Mouse (Mus musculus) lung, postnatal 36 days (tissue): ENCODE data around the gene Lin52.

Experiments used
- DNase-seq: peaks from one replicate; pipeline ENCODE4 v3.0.0; 2022; ENCODE audit warnings: mixed read lengths

Lin52 gene

DNA sequence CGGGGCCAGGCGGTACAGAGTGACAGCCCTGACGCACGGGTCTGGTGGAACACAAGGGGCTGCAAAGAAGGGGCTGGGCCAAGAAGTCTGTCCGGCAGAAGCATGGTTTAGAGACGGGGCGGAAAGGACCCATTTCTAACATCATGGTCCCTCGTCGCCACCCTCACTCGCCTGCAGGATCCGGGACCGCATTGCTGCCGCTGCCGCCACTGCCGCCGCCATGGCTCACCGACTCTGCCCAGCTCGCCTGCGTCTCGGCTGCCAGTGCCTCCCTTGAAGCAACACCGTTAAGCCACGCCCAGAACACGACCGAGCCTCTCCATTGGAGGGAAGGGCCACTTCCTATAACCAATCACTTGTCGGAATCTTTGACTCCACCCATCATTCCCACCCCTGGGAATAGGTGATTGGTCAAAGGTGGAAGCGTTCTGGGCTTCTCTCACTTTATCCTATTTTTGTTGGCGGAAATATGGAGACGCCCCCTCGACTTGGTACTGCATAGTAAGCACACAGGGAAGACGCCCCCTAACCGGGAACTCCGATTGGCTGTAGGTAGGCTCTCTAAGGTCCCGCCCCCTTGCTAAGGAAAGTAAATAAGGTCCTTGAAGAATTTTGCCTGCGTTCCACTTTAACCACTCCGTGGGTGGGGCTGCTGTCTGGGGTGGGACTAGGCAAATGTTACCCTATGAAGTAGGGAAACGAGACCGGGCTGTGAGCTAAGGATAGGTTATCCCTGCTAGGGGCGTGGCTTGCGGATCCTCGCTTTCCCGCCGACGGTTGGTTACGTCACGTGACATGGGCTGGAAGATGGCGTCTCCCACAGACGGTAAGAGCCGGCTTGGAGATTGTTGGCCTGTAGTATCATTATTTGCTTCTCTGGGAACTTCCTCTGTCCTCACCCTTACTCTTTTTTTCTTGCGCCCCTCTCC lies at the start of gene Lin52, which contains the start of gene Aldh6a1:
Lin52 (plus strand) TSS at position 705 of the 929 bp plus-strand sequence.
Aldh6a1 (minus strand) TSS at position 287 of the 929 bp plus-strand sequence.
- peak; percentile 100 for DNase-seq

DNA sequence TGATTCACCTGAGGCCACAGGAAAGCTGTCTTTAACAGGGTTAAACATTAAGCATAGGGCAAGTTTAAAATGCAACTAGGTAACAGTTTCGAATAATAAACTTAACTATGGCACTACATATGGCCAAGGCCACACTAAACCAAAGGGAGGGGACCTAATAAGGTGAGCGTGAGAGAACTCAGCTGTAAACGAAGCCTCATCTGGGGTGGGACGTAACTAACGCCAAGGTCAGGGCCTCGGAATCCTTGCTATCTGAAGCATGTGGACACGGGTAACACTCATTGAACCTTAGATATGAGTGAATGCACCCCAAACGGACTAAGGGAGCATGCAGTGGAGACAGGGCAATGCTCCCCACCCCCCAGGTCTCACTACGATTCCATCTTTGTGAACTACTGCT lies 48.3 kb upstream of the Lin52 start:
- no peak for DNase-seq

DNA sequence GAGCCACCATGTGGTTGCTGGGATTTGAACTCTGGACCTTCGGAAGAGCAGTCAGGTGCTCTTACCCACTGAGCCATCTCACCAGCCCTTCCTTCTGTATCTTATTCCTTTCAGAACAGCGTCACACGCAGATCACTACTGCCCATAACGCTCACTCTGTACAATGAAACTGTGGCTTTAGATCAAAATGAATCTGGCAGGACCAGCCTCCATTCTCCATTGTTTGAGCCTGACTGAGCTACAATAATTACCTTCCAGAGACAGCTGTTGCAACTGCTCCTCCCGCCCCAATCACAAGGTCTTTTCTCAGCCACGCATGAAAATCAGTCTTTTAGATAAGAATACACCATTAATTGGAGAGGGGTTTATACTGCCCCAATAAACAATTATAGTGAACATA lies 46.7 kb upstream of the Lin52 start:
- no peak for DNase-seq

DNA sequence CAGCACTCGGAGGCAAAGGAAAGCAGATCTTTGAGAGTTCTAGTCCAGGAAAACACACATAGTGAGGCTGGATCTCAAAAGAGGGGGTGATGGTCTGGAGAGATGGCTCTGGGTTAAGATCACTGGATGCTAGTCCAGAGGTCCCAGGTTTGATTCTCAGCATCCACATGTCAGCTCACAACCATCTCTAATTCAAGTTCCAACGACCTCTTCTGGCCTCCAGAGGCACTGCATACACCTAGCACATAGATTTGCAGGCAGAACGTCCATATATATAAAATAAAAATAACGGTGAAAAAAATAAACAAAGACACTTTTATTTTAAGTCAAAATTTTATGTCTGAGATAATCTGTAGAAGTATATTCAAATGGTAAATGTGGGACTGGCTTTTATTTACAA lies 44.0 kb upstream of the Lin52 start:
- DNase-seq, result no peak

DNA sequence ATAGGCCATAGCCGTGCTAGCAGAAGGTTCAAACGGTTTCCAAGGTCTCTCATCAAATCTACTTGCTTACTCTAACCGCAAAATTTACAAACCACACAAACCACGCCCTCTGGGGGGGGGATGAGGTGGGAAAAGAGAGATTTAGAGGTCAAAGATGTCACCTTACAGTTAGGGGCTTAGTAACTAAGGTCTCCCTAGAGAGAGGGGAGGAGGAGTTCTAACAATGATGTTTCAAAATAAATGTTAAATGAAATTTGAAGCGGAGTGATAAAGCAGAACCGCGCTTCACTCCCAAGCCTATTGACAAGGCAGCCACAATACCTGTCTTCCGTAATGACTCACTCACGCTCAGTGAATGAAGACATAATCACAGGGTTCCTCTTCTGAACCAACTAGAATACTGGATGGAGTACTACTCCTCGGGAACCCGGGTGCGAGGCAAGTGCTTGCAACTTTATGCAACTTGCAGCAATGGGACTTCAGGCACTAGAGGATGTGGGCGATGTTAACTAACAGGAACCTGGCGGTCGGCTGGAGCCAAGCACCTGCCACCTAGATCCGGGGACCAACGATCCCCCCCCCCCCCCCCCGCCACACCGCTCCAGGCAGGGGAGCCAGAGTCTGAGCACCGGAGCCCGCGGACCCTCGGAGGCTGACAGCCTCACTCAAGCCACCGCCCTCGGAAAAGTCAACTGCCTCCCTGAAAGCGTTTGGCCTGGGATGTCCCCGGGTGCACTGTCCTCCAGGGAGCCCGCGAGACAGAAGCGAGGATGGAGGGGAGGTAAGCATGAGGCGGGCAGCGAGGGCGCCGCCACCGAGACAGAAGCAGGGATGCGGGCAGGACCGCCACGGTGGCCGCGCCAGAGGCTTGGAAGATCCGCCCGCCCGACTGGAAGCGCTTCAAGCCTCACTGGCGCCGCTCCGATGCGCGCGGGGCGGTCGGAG lies 43.1 kb upstream of the Lin52 start:
- peak; percentile 59 for DNase-seq

DNA sequence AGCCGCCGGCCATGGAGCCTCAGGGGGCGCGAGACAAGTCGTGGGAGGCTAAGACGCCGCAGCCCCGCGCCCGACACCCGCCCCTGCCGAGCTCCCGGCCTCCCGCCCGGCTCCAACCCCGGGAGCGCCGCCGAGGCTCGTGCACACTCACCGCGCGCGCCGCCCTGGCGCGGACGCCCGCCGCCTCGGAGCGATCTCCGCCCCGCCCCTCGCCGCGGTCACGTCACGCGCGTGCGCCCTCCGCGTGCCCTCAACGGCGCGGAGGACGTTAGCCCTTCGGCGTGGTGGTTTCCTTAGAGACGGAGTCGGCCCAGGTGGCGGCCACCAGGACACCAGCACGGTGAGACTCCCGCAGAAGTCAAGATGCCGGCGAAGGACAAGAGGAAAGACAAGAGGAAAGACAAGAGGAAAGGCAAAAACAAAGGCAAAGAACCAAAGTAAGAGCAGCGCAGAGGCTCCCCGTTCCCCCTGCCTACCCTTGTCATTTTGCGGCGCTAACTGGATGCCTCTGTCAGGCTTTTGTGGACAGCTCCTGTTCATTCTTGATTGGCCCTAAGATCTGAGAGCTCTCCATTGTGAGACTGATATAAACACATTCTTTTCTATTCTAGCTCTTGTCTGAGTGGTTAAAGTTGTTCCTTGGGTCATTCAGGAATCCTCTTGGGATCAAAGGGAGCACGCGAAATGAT lies 42.3 kb upstream of the Lin52 start, which contains the start of the genes Entpd5 and Bbof1:
Entpd5 (minus strand) TSS at position 211 of the 689 bp plus-strand sequence.
Bbof1 (plus strand) TSS at position 253 of the 689 bp plus-strand sequence.
- peak; percentile 92 for DNase-seq

DNA sequence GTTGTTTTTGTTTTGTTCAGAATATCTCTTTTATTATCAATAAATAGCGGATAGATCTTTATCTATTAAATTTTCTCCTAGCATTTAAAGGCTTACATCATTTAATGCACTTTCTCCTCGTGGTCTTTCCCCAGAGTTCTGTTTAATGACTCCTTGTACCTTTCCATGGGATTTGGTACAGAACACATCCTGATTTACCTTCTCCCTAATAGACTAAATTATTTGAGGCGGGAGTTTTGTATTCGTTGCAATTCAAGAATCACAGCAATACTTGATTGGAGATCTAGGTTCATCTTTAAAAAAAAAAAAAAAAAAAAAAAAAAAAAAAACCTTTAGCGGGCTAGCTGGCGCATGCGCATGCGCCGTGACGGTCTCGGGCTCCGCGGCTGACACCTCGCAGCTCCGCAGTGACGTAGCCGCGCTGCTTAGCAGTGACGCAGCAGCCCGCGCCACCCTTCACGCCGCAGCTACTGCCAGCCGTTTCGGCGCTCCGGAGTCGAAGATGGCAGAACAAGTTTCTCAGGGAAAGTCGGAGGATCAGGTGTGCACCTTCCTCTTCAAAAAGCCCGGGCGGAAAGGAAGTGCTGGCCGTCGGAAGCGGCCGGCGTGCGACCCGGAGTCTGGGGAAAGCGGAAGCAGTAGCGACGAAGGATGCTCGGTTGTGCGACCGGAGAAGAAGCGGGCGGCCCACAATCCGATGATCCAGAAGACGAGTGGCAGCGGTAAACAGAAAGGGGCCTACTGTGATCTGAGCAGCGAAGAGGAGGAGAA lies 34.2 kb upstream of the Lin52 start, which contains the start of gene Rnf113a2:
Rnf113a2 (plus strand) TSS at position 363 of the 771 bp plus-strand sequence.
- peak; percentile 88 for DNase-seq

DNA sequence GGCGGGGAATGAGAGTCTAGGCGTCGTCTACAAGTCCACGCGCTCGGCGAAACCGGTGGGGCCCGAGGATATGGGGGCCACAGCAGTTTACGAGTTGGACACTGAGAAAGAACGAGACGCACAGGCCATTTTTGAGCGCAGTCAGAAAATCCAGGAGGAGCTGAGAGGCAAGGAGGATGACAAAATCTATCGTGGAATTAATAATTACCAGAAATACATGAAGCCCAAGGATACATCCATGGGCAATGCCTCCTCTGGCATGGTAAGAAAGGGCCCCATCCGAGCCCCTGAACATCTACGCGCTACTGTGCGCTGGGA lies 33.7 kb upstream of the Lin52 start:
- no peak for DNase-seq

DNA sequence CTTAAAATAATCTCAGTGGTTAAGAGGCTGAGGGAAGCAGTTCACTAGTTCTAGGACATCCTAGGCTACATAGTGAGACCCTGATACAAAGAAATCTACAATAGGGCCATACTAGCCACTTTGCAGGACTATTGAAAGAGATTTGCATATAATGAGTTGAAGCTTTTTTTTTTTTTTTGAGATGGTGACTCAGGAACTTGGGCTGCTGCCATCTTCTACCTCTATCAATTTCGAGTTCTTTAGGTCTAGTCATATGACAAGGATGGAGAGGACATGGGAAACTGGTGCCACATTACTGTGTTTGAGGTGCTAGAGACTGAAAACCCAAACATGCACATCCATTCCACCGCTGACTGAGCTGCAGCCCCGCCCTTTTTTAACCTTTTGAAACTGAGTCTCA lies 27.2 kb upstream of the Lin52 start:
- DNase-seq, result no peak

DNA sequence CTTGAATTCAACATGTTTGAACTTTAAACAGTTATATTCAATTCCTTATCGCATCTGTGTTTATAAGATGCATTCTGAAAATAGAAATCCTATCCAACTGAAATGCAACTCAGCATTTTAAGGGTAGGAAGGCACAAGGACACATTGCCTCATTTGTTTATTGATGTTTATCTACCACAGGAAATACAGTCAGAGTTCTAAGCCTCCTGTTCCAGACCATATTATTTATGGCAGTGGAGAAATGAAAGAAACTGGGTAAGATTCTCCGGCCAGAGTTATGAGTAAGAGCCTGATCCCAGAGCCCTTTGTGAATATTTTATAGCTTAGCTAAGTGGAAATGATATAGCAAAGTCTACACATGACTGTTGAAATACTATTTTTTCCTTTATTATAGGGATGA lies 21.4 kb upstream of the Lin52 start:
- DNase-seq, result no peak

DNA sequence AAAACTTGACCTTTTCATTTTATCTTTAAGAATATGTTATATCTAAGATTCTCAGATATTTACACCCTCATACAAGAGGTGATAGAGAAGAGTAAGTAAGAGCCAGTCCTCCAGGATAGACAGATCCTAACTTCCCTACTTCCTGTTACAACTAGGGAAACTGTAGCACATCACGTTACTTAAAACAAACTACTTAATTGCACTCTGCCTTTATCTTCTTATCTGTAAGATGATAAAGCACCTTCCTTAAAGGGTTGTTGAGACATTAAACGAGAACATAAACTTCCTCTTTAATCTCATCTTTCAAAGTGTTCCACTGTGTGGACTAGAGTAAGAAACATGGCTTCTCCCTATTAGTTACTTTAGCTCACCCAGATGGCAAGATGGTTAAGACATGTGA lies 12.5 kb upstream of the Lin52 start:
- no peak for DNase-seq

DNA sequence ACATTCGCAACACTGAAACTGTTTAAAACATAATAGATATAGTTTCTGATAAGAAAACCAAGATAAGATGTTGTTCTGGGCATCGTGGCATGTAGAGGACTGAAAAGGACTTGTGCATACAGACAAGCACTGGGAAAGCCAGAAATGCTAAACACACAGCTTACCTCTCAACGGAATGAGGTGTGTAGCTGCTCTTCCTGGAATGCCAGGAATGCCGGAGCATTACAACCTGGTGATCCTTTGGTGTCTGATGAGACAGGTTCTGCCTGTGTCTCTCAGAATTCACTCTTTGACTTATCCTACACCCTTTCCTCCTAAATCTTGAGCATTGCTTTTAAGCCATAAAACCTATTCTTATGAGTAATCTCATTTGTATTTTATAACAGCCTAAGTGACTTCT lies 8.7 kb upstream of the Lin52 start:
- no peak for DNase-seq

DNA sequence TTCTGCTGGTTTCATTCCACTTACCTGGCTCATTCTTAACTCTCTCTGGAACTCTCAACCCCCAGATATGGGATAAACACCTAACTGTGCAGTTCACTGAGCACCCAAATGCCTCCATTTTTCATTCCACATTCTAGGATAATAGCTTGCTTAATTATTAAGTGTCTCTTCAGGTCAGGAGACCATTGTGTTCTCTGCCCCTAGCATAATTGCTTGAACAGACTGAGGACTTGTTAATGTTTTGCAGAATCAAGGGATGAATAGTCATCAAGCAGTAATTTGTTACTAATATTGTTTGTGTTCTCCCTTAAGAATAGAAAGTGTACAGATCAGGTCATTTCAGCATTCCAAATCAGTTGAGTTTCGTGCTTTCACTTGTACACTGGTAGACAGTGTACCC lies 3.8 kb upstream of the Lin52 start:
- DNase-seq, result no peak

DNA sequence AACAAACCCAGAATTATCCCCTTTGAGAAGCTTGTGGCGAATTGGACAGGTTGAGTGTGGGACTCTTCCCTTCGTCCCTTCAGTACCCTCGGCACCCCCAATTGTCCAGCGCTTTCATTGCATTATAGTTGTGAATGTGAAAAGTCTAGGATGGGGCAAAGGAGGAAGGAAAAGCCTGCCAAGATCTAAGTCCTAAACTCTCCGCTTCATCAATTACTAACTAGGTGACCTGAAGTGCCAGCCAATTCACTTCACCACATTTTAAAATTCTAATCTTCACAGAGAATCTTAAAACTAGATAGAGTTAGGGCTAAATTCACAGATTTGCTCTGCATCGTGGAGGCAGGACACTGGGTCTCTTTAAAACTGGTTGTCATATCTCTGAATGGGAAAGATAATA lies 3.0 kb upstream of the Lin52 start:
- no peak for DNase-seq

DNA sequence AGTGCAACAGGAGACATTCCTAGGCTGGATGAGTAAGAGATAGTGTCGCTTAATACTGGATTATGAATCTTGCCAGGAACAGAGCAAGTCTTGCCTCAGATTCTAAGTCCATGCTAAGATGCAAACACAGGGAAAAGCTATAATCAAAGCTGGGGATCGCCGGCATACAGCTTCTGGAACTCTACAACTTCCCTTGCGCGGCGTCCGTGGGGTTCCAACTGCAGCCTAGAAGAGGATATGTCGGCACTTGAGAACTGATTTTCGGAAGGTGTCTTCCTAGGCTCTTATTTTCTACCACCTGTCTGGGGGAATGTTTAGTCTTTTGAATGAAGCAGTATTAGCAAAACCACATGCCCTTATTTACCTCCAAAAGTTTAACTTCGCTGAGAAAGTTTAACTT lies 1.3 kb upstream of the Lin52 start:
- DNase-seq, result no peak

DNA sequence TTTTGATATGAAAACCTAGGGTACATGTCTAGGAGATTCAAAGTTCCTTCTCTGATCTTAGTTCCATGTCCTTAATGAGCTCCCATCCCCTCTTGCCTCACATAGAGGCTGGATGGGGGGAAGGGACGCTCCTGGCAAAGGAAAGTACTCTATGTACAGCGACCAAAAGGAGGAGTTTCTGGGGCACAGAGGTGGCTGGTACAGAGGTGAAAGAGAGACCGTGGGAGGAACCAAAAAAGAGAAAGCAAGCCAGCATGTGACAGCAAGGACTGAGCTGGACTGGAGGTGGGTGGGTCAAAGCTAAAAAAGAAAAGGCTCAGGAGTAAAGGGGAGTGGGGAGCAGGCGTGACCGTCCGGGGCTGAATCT lies 888 bp upstream of the Lin52 start:
- DNase-seq, result peak; percentile 71

DNA sequence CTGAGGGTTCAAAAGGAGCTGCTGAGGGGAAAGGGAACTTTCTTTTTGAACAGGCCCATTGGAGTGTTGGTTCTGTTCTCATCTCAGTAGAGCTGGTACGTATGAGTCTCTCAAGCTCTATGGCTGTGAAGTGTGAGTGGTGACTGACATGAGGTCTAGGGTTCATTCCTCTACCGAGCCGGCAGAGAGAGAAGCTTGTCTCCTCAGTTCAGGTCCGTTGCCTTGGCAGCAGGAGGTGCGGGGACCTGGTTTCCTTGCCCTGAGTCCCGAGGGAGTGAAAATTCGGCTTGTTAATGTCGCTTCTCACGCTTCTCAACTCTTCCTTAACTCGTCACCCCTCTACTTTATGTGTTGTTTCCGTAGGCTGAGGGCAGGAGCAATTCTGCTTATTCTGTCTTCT lies 579 bp downstream of the Lin52 start:
- DNase-seq, result no peak

DNA sequence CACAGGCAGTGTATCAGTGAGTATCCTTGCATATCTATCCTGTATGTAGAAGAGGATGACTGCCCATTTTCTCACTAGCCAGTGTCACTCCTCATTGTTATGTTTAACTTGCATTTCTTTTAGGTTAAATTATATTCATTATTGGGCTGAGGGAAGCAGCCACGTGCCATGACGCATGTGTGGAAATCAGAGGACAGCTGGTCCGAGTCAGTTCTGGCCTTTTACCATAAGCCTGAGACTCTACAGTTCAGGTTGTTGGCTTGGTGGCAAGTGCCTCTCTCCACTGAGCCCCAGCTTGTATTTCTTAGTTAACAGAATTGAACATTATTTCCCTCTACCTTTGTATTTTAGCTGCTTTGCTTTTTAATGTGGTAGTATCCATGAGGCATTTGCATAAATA lies 5.7 kb downstream of the Lin52 start:
- DNase-seq, result no peak

DNA sequence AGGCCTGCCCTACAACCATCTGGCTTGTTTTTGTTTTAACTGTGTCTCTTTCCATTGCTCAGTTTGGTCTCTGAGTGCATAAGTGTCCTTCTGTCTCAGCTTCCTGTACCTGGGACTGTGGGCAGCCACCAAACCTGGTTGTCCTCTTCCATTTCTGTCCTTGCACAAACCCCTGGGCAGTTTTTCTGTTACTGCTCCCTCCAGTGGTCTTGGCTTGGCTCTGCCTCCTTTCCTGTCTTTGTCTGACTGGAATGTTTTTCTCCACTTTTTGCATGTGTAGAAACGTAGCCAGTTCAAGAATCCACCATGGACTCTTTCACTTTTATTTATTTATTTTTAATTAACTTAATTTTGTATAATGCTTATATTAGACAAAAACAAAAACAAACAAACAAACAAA lies 8.6 kb downstream of the Lin52 start:
- no peak for DNase-seq

DNA sequence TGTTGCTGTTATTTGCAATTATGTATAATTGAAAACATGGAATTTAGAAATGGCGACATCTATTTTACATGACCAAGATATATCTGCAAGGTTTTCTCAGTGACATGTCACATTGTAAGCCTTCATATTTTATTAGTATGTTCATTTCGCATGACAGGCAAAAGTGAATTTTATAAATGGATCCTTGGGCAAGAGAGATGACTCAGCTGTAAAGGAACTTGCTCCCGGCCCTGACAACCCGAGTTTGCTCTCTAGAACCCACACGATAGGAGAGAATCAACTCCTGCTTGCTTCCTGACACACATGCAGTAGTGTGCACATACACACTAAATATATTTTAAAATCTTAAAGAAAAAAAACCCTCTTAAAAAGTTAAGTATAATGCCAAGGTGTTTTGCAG lies 10.2 kb downstream of the Lin52 start:
- no peak for DNase-seq

DNA sequence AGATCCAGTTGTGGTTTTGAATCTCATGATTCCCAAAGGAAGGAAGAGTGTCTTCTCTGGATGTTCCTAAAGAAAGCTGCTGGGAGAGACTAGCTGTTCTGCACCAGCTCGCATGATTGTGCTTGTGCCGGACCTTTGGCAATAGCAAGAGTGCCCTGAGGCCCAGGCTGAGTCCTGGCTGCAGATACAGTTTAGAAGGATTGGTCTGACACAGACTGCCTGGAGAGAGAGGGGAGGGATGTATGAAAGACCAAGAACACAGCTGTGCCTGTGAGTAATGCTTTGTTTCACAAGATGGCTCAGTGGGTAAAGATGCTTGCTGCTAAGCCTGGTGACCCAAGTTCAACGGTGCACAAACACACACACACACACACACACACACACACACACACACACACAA lies 11.6 kb downstream of the Lin52 start:
- no peak for DNase-seq

DNA sequence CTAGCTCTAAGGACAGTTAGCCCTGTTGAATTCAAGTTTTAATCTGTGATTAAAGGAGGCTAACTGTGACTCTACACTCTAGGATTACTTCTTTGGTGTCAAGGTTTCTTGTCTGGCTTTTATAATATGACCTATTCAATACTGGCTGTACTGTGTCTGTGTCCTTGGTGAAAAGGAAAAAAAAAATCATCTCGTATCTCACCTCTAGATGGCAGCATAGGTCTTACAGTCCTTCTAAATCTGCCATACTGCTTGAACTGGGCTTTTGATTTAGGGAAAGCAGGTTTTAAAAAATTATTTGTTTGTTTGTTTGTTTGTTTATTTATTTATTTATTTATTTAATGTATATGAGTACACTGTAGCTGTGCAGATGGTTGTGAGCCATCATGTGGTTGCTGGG lies 17.5 kb downstream of the Lin52 start:
- DNase-seq, result peak; percentile 74
